In genomic region chr6:83135571-83136161, GRCm38 (mm10) we compare ENCODE assay signal across 8 mouse cellular contexts. TPM values are rescaled to one million over a fixed set of nuclear protein-coding genes. Genes with fewer than 3 reads are reported as not detected.
A peak's percentile ranks its signal among the peaks of the same experiment; 100 is the strongest.
DNase-seq lines count a peak whose midpoint lies in the region; ATAC-seq and TF ChIP-seq lines count a peak whose summit lies in the region.

No protein-coding gene starts in this region.

- 5% methylated on average over 37 of the region's 37 CpGs for WGBS in forebrain, embryonic 15.5 days
- WGBS in liver, embryonic 12.5 days (ENCODE audit: insufficient replicate concordance) = 29% methylated on average over 37 of the region's 37 CpGs
- 6% methylated on average over 37 of the region's 37 CpGs for WGBS in neural tube, embryonic 12.5 days

- H3K9me3 ChIP-seq in forebrain, embryonic 15.5 days = no peaks in the 10 kb centered on the region
- H3K9me3 ChIP-seq in liver, embryonic 12.5 days (replicated peaks) = no peaks in the 10 kb centered on the region
- no peaks in the 10 kb centered on the region for H3K9me3 ChIP-seq in neural tube, embryonic 12.5 days

- H3K36me3 ChIP-seq in forebrain, embryonic 15.5 days = no peaks in the 10 kb centered on the region
- H3K36me3 ChIP-seq in liver, embryonic 12.5 days = no peaks in the 10 kb centered on the region
- H3K36me3 ChIP-seq in neural tube, embryonic 12.5 days = no peaks in the 10 kb centered on the region

- H3K4me2 ChIP-seq in forebrain, embryonic 15.5 days (replicated peaks) = peak overlapping the region; percentile 9; the same call in 1 of the 2 replicates
- peak overlapping the region; percentile 70 for H3K4me2 ChIP-seq in liver, embryonic 12.5 days
- H3K4me2 ChIP-seq in neural tube, embryonic 12.5 days (replicated peaks) = peak overlapping the region; percentile 69

- DNase-seq in layer of hippocampus, adult 2 months (ENCODE audit: low spot score in 2 of 2) = no peak
- no peak for DNase-seq in layer of hippocampus, adult 9-11 months
- DNase-seq in left cerebral cortex, adult 9 months (ENCODE audit: low spot score in 2 of 2) = no peak
- no peak for DNase-seq in layer of hippocampus, adult 11-12 months (ENCODE audit: low spot score)

- ATAC-seq in forebrain, embryonic 15.5 days (replicated peaks) = no peak
- peak; percentile 28 for ATAC-seq in inflammation-experienced regulatory T-cells, adult 6 months
- ATAC-seq in liver, embryonic 12.5 days = no peak
- ATAC-seq in neural tube, embryonic 12.5 days (ENCODE audit: low FRiP score, low read depth) = no peak

- H3K27ac ChIP-seq in layer of hippocampus, adult 2 months = peak overlapping the region; percentile 73; the same call in 1 of the 2 replicates
- no peak overlapping the region for H3K27ac ChIP-seq in forebrain, embryonic 15.5 days (replicated peaks)
- 0 out of 2 replicates have a peak overlapping the region, but pooled peaks have one; percentile 83 for H3K27ac ChIP-seq in liver, embryonic 12.5 days
- H3K27ac ChIP-seq in neural tube, embryonic 12.5 days = no peak overlapping the region

- no peak for TF ChIP-seq CTCF in layer of hippocampus, adult 2 months (conservative IDR thresholded peaks at IDR 0.05)

- H3K27me3 ChIP-seq in forebrain, embryonic 15.5 days = peaks cover 5% of the 10 kb centered on the region; the same call in 1 of the 2 replicates
- peaks cover 60% of the 10 kb centered on the region for H3K27me3 ChIP-seq in liver, embryonic 12.5 days (replicated peaks)
- H3K27me3 ChIP-seq in neural tube, embryonic 12.5 days (replicated peaks) = peaks cover 10% of the 10 kb centered on the region; the same call in 1 of the 2 replicates

- peak overlapping the region; percentile 41 for H3K4me3 ChIP-seq in layer of hippocampus, adult 2 months
- 0 out of 2 replicates have a peak overlapping the region, but pooled peaks have one; percentile 6 for H3K4me3 ChIP-seq in forebrain, embryonic 15.5 days
- peak overlapping the region; percentile 57 for H3K4me3 ChIP-seq in liver, embryonic 12.5 days
- peak overlapping the region; percentile 45 for H3K4me3 ChIP-seq in neural tube, embryonic 12.5 days

- no peak overlapping the region for H3K9ac ChIP-seq in forebrain, embryonic 15.5 days (replicated peaks)
- H3K9ac ChIP-seq in liver, embryonic 12.5 days = peak overlapping the region; percentile 71
- H3K9ac ChIP-seq in neural tube, embryonic 12.5 days = peak overlapping the region; percentile 83

- peaks cover 20% of the 10 kb centered on the region for H3K4me1 ChIP-seq in forebrain, embryonic 15.5 days
- H3K4me1 ChIP-seq in liver, embryonic 12.5 days = peaks cover 67% of the 10 kb centered on the region
- peaks cover 36% of the 10 kb centered on the region for H3K4me1 ChIP-seq in neural tube, embryonic 12.5 days

RNA-seq across cellular contexts. Expression of gene Rtkn, which starts 0.4 kb away (rescaled TPM):
- total RNA-seq in layer of hippocampus, adult 2 months (2021) = 10 to 100 TPM; 80.0 to 84.0 TPM
- 6.1 and 7.0 TPM in 2 replicates for polyA plus RNA-seq in forebrain, embryonic 15.5 days (2015; fragmentation: Nextera tagmentation; extraction: Ambion mirVana)
- 1 to 10 TPM in 1 of 3 experiments, not detected in 2; 3.7 TPM for polyA plus RNA-seq in inflammation-experienced regulatory T-cells, adult 6 months (2017; shearing (Covaris generic))
- 11.8 and 12.6 TPM in 2 replicates for polyA plus RNA-seq in liver, embryonic 12.5 days (2016; fragmentation: Nextera tagmentation; extraction: Ambion mirVana)
- 33.7 and 38.0 TPM in 2 replicates for polyA plus RNA-seq in neural tube, embryonic 12.5 days (2016; fragmentation: Nextera tagmentation; extraction: Ambion mirVana)

RNA-seq across cellular contexts. Expression of gene Ino80b, which starts 10.4 kb away (rescaled TPM):
- 10 to 100 TPM; 22.3 to 25.4 TPM for total RNA-seq in layer of hippocampus, adult 2 months (2021)
- polyA plus RNA-seq in forebrain, embryonic 15.5 days (2015; fragmentation: Nextera tagmentation; extraction: Ambion mirVana) = 15.6 and 16.5 TPM in 2 replicates
- polyA plus RNA-seq in inflammation-experienced regulatory T-cells, adult 6 months (2017; shearing (Covaris generic)) = 1 to 10 TPM in 2 of 3 experiments, not detected in 1; 1.0 to 2.8 TPM
- polyA plus RNA-seq in liver, embryonic 12.5 days (2016; fragmentation: Nextera tagmentation; extraction: Ambion mirVana) = 12.1 and 13.0 TPM in 2 replicates
- 17.6 and 18.7 TPM in 2 replicates for polyA plus RNA-seq in neural tube, embryonic 12.5 days (2016; fragmentation: Nextera tagmentation; extraction: Ambion mirVana)

RNA-seq across cellular contexts. Expression of gene Wbp1, which starts 14.3 kb away (rescaled TPM):
- total RNA-seq in layer of hippocampus, adult 2 months (2021) = 10 to 100 TPM; 55.9 to 56.1 TPM
- 229 and 231 TPM in 2 replicates for polyA plus RNA-seq in forebrain, embryonic 15.5 days (2015; fragmentation: Nextera tagmentation; extraction: Ambion mirVana)
- polyA plus RNA-seq in inflammation-experienced regulatory T-cells, adult 6 months (2017; shearing (Covaris generic)) = 10 to 100 TPM; 25.1 to 28.9 (median 28.3) TPM
- polyA plus RNA-seq in liver, embryonic 12.5 days (2016; fragmentation: Nextera tagmentation; extraction: Ambion mirVana) = 35.0 and 37.9 TPM in 2 replicates
- polyA plus RNA-seq in neural tube, embryonic 12.5 days (2016; fragmentation: Nextera tagmentation; extraction: Ambion mirVana) = 233 and 254 TPM in 2 replicates

RNA-seq across cellular contexts. Expression of gene Mogs, which starts 20.4 kb away (rescaled TPM):
- total RNA-seq in layer of hippocampus, adult 2 months (2021) = 10 to 100 TPM; 24.0 to 26.4 TPM
- polyA plus RNA-seq in forebrain, embryonic 15.5 days (2015; fragmentation: Nextera tagmentation; extraction: Ambion mirVana) = 24.2 and 26.7 TPM in 2 replicates
- 10 to 100 TPM in 2 of 3 experiments, 1 to 10 TPM in 1; 7.7 to 13.3 (median 12.9) TPM for polyA plus RNA-seq in inflammation-experienced regulatory T-cells, adult 6 months (2017; shearing (Covaris generic))
- polyA plus RNA-seq in liver, embryonic 12.5 days (2016; fragmentation: Nextera tagmentation; extraction: Ambion mirVana) = 83.5 and 86.9 TPM in 2 replicates
- 39.4 and 39.5 TPM in 2 replicates for polyA plus RNA-seq in neural tube, embryonic 12.5 days (2016; fragmentation: Nextera tagmentation; extraction: Ambion mirVana)

RNA-seq across cellular contexts. Expression of gene Wdr54, which starts 20.5 kb away (rescaled TPM):
- total RNA-seq in layer of hippocampus, adult 2 months (2021) = 10 to 100 TPM; 25.0 to 32.0 TPM
- 18.3 and 18.6 TPM in 2 replicates for polyA plus RNA-seq in forebrain, embryonic 15.5 days (2015; fragmentation: Nextera tagmentation; extraction: Ambion mirVana)
- polyA plus RNA-seq in inflammation-experienced regulatory T-cells, adult 6 months (2017; shearing (Covaris generic)) = under 1 TPM in 2 of 3 experiments, not detected in 1; 0.19 to 0.48 TPM
- 0.81 and 1.1 TPM in 2 replicates for polyA plus RNA-seq in liver, embryonic 12.5 days (2016; fragmentation: Nextera tagmentation; extraction: Ambion mirVana)
- polyA plus RNA-seq in neural tube, embryonic 12.5 days (2016; fragmentation: Nextera tagmentation; extraction: Ambion mirVana) = 11.5 and 13.5 TPM in 2 replicates

Comparison
In these comparisons a context has a peak if more than half of its experiments do, and no peak if none do; other contexts are left out.
1. H3K27ac ChIP-seq: peak in layer of hippocampus, adult 2 months (single experiment) and liver, embryonic 12.5 days (single experiment); none in forebrain, embryonic 15.5 days (single experiment) and neural tube, embryonic 12.5 days (single experiment).
2. H3K4me3 ChIP-seq: peak in every context shown above with its lines; median percentile 57 in liver, embryonic 12.5 days; 45 in neural tube, embryonic 12.5 days; 41 in layer of hippocampus, adult 2 months; 6 in forebrain, embryonic 15.5 days.
3. H3K4me2 ChIP-seq: peak in every context shown above with its lines; median percentile 70 in liver, embryonic 12.5 days; 69 in neural tube, embryonic 12.5 days; 9 in forebrain, embryonic 15.5 days.